Mouse (Mus musculus): Measurements from ENCODE around the gene Gm20388. TPM values are rescaled to one million over a fixed set of nuclear protein-coding genes. Genes with fewer than 3 reads are reported as not detected.
"Not testable (repeated sequence)": the region's sequence is repeated elsewhere in the genome, so short reads cannot be mapped to it uniquely, and the experiment has no call there.

Gm20388 gene
- polyA plus RNA-seq, 1 experiment from 2014 or later, result not detected

GRCm38 (mm10) chr8:123536990-123537380, 3626.3 kb downstream of the Gm20388 start:
- no peak for ATAC-seq (ENCODE audit: insufficient number of reproducible peaks, insufficient read depth, low FRiP score, low read depth)
- H3K27me3 ChIP-seq (ENCODE audit: control insufficient read depth, insufficient read depth, low read length), result peaks cover 8% of the 10 kb centered on the region
- 43% methylated on average over 4 of the region's 10 CpGs for WGBS

GRCm38 (mm10) chr8:123537641-123538040, 3627.0 kb downstream of the Gm20388 start:
- not testable (repeated sequence) for H3K27ac ChIP-seq (replicated peaks in 1 of 2; ENCODE audit: control insufficient read depth in 1 of 2, insufficient read depth in 1 of 2, low read depth in 2 of 2, low read length in 2 of 2); H3K9me3 ChIP-seq (ENCODE audit: control insufficient read depth, low read length); H3K9ac ChIP-seq (ENCODE audit: low read length); ATAC-seq (ENCODE audit: insufficient number of reproducible peaks, insufficient read depth, low FRiP score, low read depth); H3K4me2 ChIP-seq (ENCODE audit: low read length); H3K27me3 ChIP-seq (ENCODE audit: control insufficient read depth, insufficient read depth, low read length); H3K4me1 ChIP-seq (ENCODE audit: control insufficient read depth in 2 of 2, insufficient read depth in 2 of 2, low read length in 2 of 2); H3K4me3 ChIP-seq (ENCODE audit: control insufficient read depth in 1 of 2, insufficient read depth in 1 of 2, low read depth in 1 of 2, low read length in 2 of 2)
- H3K36me3 ChIP-seq (ENCODE audit: control insufficient read depth, insufficient read depth, low read length), result peaks cover 43% of the 10 kb centered on the region
- WGBS, result 77% methylated on average over 2 of the region's 14 CpGs

More at GRCm38 (mm10) chr8:123536990-123537380, 3626.3 kb downstream of the Gm20388 start:
- no peak overlapping the region for H3K4me3 ChIP-seq (ENCODE audit: control insufficient read depth in 1 of 2, insufficient read depth in 1 of 2, low read depth in 1 of 2, low read length in 2 of 2)
- H3K9ac ChIP-seq (ENCODE audit: low read length), result no peak overlapping the region
- H3K36me3 ChIP-seq (ENCODE audit: control insufficient read depth, insufficient read depth, low read length), result peaks cover 50% of the 10 kb centered on the region
- H3K27ac ChIP-seq (replicated peaks in 1 of 2; ENCODE audit: control insufficient read depth in 1 of 2, insufficient read depth in 1 of 2, low read depth in 2 of 2, low read length in 2 of 2), result no peak overlapping the region
- no peak overlapping the region for H3K4me2 ChIP-seq (ENCODE audit: low read length)
- no peaks in the 10 kb centered on the region for H3K9me3 ChIP-seq (ENCODE audit: control insufficient read depth, low read length)
- no peaks in the 10 kb centered on the region for H3K4me1 ChIP-seq (ENCODE audit: control insufficient read depth in 2 of 2, insufficient read depth in 2 of 2, low read length in 2 of 2)

GRCm38 (mm10) chr8:123564221-123564620, 3653.6 kb downstream of the Gm20388 start:
- not testable (repeated sequence) for H3K27me3 ChIP-seq (ENCODE audit: control insufficient read depth, insufficient read depth, low read length); H3K9me3 ChIP-seq (ENCODE audit: control insufficient read depth, low read length); H3K4me2 ChIP-seq (ENCODE audit: low read length); H3K9ac ChIP-seq (ENCODE audit: low read length); ATAC-seq (ENCODE audit: insufficient number of reproducible peaks, insufficient read depth, low FRiP score, low read depth); H3K36me3 ChIP-seq (ENCODE audit: control insufficient read depth, insufficient read depth, low read length); H3K27ac ChIP-seq (replicated peaks in 1 of 2; ENCODE audit: control insufficient read depth in 1 of 2, insufficient read depth in 1 of 2, low read depth in 2 of 2, low read length in 2 of 2); H3K4me1 ChIP-seq (ENCODE audit: control insufficient read depth in 2 of 2, insufficient read depth in 2 of 2, low read length in 2 of 2); H3K4me3 ChIP-seq (ENCODE audit: control insufficient read depth in 1 of 2, insufficient read depth in 1 of 2, low read depth in 1 of 2, low read length in 2 of 2)
- WGBS, result no CpG with 5 or more reads among the region's 45 CpGs

- H3K4me2 ChIP-seq (ENCODE audit: low read length); H3K36me3 ChIP-seq (ENCODE audit: control insufficient read depth, insufficient read depth, low read length); ATAC-seq (ENCODE audit: insufficient number of reproducible peaks, insufficient read depth, low FRiP score, low read depth); H3K9me3 ChIP-seq (ENCODE audit: control insufficient read depth, low read length); H3K4me1 ChIP-seq (ENCODE audit: control insufficient read depth in 2 of 2, insufficient read depth in 2 of 2, low read length in 2 of 2); H3K27me3 ChIP-seq (ENCODE audit: control insufficient read depth, insufficient read depth, low read length); H3K27ac ChIP-seq (replicated peaks in 1 of 2; ENCODE audit: control insufficient read depth in 1 of 2, insufficient read depth in 1 of 2, low read depth in 2 of 2, low read length in 2 of 2); H3K4me3 ChIP-seq (ENCODE audit: control insufficient read depth in 1 of 2, insufficient read depth in 1 of 2, low read depth in 1 of 2, low read length in 2 of 2); H3K9ac ChIP-seq (ENCODE audit: low read length): not testable (repeated sequence)
- WGBS, result 40% methylated on average over 2 of the region's 10 CpGs
These were observed 3664.7 kb downstream of the Gm20388 start for GRCm38 (mm10) chr8:123575386-123575785.

- 83% methylated on average over 11 of the region's 19 CpGs for WGBS
- not testable (repeated sequence) for H3K27me3 ChIP-seq (ENCODE audit: control insufficient read depth, insufficient read depth, low read length); H3K9ac ChIP-seq (ENCODE audit: low read length); H3K36me3 ChIP-seq (ENCODE audit: control insufficient read depth, insufficient read depth, low read length); H3K27ac ChIP-seq (replicated peaks in 1 of 2; ENCODE audit: control insufficient read depth in 1 of 2, insufficient read depth in 1 of 2, low read depth in 2 of 2, low read length in 2 of 2); H3K4me3 ChIP-seq (ENCODE audit: control insufficient read depth in 1 of 2, insufficient read depth in 1 of 2, low read depth in 1 of 2, low read length in 2 of 2); ATAC-seq (ENCODE audit: insufficient number of reproducible peaks, insufficient read depth, low FRiP score, low read depth); H3K4me1 ChIP-seq (ENCODE audit: control insufficient read depth in 2 of 2, insufficient read depth in 2 of 2, low read length in 2 of 2); H3K4me2 ChIP-seq (ENCODE audit: low read length); H3K9me3 ChIP-seq (ENCODE audit: control insufficient read depth, low read length)
These were observed 3690.1 kb downstream of the Gm20388 start for GRCm38 (mm10) chr8:123600666-123601172.

- H3K4me1 ChIP-seq (ENCODE audit: control insufficient read depth in 2 of 2, insufficient read depth in 2 of 2, low read length in 2 of 2); ATAC-seq (ENCODE audit: insufficient number of reproducible peaks, insufficient read depth, low FRiP score, low read depth); H3K9ac ChIP-seq (ENCODE audit: low read length); H3K4me3 ChIP-seq (ENCODE audit: control insufficient read depth in 1 of 2, insufficient read depth in 1 of 2, low read depth in 1 of 2, low read length in 2 of 2); H3K36me3 ChIP-seq (ENCODE audit: control insufficient read depth, insufficient read depth, low read length); H3K4me2 ChIP-seq (ENCODE audit: low read length); H3K27ac ChIP-seq (replicated peaks in 1 of 2; ENCODE audit: control insufficient read depth in 1 of 2, insufficient read depth in 1 of 2, low read depth in 2 of 2, low read length in 2 of 2); H3K9me3 ChIP-seq (ENCODE audit: control insufficient read depth, low read length); H3K27me3 ChIP-seq (ENCODE audit: control insufficient read depth, insufficient read depth, low read length): not testable (repeated sequence)
- no CpG with 5 or more reads among the region's 40 CpGs for WGBS
These were observed 3690.8 kb downstream of the Gm20388 start for GRCm38 (mm10) chr8:123601457-123601856.

- H3K27me3 ChIP-seq (ENCODE audit: control insufficient read depth, insufficient read depth, low read length); H3K4me3 ChIP-seq (ENCODE audit: control insufficient read depth in 1 of 2, insufficient read depth in 1 of 2, low read depth in 1 of 2, low read length in 2 of 2); ATAC-seq (ENCODE audit: insufficient number of reproducible peaks, insufficient read depth, low FRiP score, low read depth); H3K9ac ChIP-seq (ENCODE audit: low read length); H3K4me2 ChIP-seq (ENCODE audit: low read length); H3K4me1 ChIP-seq (ENCODE audit: control insufficient read depth in 2 of 2, insufficient read depth in 2 of 2, low read length in 2 of 2); H3K9me3 ChIP-seq (ENCODE audit: control insufficient read depth, low read length); H3K27ac ChIP-seq (replicated peaks in 1 of 2; ENCODE audit: control insufficient read depth in 1 of 2, insufficient read depth in 1 of 2, low read depth in 2 of 2, low read length in 2 of 2); H3K36me3 ChIP-seq (ENCODE audit: control insufficient read depth, insufficient read depth, low read length): not testable (repeated sequence)
- WGBS, result no CpG with 5 or more reads among the region's 5 CpGs
These were observed 3702.0 kb downstream of the Gm20388 start for GRCm38 (mm10) chr8:123612652-123613051.

- H3K27me3 ChIP-seq (ENCODE audit: control insufficient read depth, insufficient read depth, low read length), result peaks cover 24% of the 10 kb centered on the region
- H3K4me1 ChIP-seq (ENCODE audit: control insufficient read depth in 2 of 2, insufficient read depth in 2 of 2, low read length in 2 of 2); H3K27ac ChIP-seq (replicated peaks in 1 of 2; ENCODE audit: control insufficient read depth in 1 of 2, insufficient read depth in 1 of 2, low read depth in 2 of 2, low read length in 2 of 2); H3K36me3 ChIP-seq (ENCODE audit: control insufficient read depth, insufficient read depth, low read length); H3K9ac ChIP-seq (ENCODE audit: low read length); H3K9me3 ChIP-seq (ENCODE audit: control insufficient read depth, low read length); H3K4me2 ChIP-seq (ENCODE audit: low read length); H3K4me3 ChIP-seq (ENCODE audit: control insufficient read depth in 1 of 2, insufficient read depth in 1 of 2, low read depth in 1 of 2, low read length in 2 of 2); ATAC-seq (ENCODE audit: insufficient number of reproducible peaks, insufficient read depth, low FRiP score, low read depth): not testable (repeated sequence)
- no CpG with 5 or more reads among the region's 39 CpGs for WGBS
These were observed 3712.9 kb downstream of the Gm20388 start for GRCm38 (mm10) chr8:123623523-123623922.

Measured in heart, embryonic 14.5 days (tissue).